Mouse (Mus musculus) ES-E14 (cell line): Measurements from ENCODE around the gene A830018L16Rik. TPM values are rescaled to one million over a fixed set of nuclear protein-coding genes. Genes with fewer than 3 reads are reported as not detected.
A peak's percentile ranks its signal among the peaks of the same experiment; 100 is the strongest.

ENCODE experiments used
- DNase-seq: peaks from one replicate; pipeline ENCODE4 v3.0.0-alpha.2; 2013; ENCODE audit warnings: low read depth, low spot score
- H3K27ac ChIP-seq: 2 replicates; pipeline ENCODE4 v1.5.1; 2012; ENCODE audit warnings: low read depth, mild to moderate bottlenecking, low read length, moderate library complexity, mixed read lengths; ENCODE audit not compliant: poor library complexity, insufficient read depth, severe bottlenecking
- H3K36me3 ChIP-seq: 2 replicates; pipeline ENCODE4 v1.6.1; 2012; ENCODE audit warnings: mild to moderate bottlenecking, low read length, moderate library complexity, mixed read lengths; ENCODE audit not compliant: control insufficient read depth, poor library complexity, insufficient read depth, severe bottlenecking
- H3K4me1 ChIP-seq, 2 experiments: fragments of 150-350 bp in 1 of 2; sonication (generic) in 1 of 2; 2 replicates each; pipeline ENCODE4 v1.6.1; 2012; ENCODE audit warnings: low read length in 2 of 2, mild to moderate bottlenecking in 1 of 2, mixed read lengths in 1 of 2; ENCODE audit not compliant: control insufficient read depth in 2 of 2, insufficient read depth in 2 of 2, poor library complexity in 1 of 2
- H3K4me3 ChIP-seq, 2 experiments: fragments of 150-350 bp in 1 of 2; sonication (generic) in 1 of 2; 2 replicates each; pipeline ENCODE4 v1.5.1; 2012; ENCODE audit warnings: low read length in 2 of 2, low read depth in 1 of 2, mild to moderate bottlenecking in 1 of 2, mixed read lengths in 1 of 2; ENCODE audit not compliant: insufficient read depth in 1 of 2, poor library complexity in 1 of 2, severe bottlenecking in 1 of 2
- H3K9ac ChIP-seq: 2 replicates; pipeline ENCODE4 v1.6.1; 2012; ENCODE audit warnings: low read depth, mild to moderate bottlenecking, low read length, mixed read lengths; ENCODE audit not compliant: poor library complexity, insufficient read depth, severe bottlenecking
- H3K9me3 ChIP-seq: fragments of 150-350 bp; sonication (generic); 2 replicates; pipeline ENCODE4 v1.6.1; 2012; ENCODE audit warnings: low read depth, mild to moderate bottlenecking, low read length; ENCODE audit not compliant: control insufficient read depth, insufficient read depth
- CHD2 ChIP-seq: IDR thresholded peaks from 2 replicates; pipeline ENCODE4 v1.6.1; 2014; ENCODE audit warnings: mild to moderate bottlenecking, low read depth, low read length, inconsistent platforms
- HCFC1 ChIP-seq: IDR thresholded peaks from 2 replicates; pipeline ENCODE4 v1.6.1; 2012; ENCODE audit warnings: low read length, inconsistent platforms, borderline replicate concordance; ENCODE audit not compliant: insufficient read depth
- MAFK ChIP-seq: IDR thresholded peaks from 2 replicates; pipeline ENCODE4 v1.6.1; 2014; ENCODE audit warnings: mild to moderate bottlenecking, low read depth, low read length, inconsistent platforms; ENCODE audit not compliant: insufficient read depth
- ZC3H11A ChIP-seq: IDR thresholded peaks from 2 replicates; pipeline ENCODE4 v1.6.1; 2012; ENCODE audit warnings: low read depth, mild to moderate bottlenecking, inconsistent platforms, low read length, borderline replicate concordance
- ZNF384 ChIP-seq: IDR thresholded peaks from 2 replicates; pipeline ENCODE4 v1.6.1; 2012; ENCODE audit warnings: low read depth, low read length, inconsistent platforms
- in situ Hi-C, 2 experiments: fragments of 600-800 bp; cut with MboI; formaldehyde crosslinking; loops; one replicate each; pipeline ENCODE4 v1.15.1; 2025; ENCODE audit warnings: low sequenced_read_pairs in 2 of 2, inconsistent platforms in 1 of 2; ENCODE audit not compliant: unreplicated experiment in 2 of 2
- total RNA-seq: library from RNA; depleted of rRNA; stranded (reverse); fragments of 300-350 nt; gene quantifications from 2 replicates; pipeline ENCODE4 v1.2.3, GENCODE M21; 2012

Gene A830018L16Rik
- total RNA-seq, 1 experiment, result 2.1 TPM

DNA sequence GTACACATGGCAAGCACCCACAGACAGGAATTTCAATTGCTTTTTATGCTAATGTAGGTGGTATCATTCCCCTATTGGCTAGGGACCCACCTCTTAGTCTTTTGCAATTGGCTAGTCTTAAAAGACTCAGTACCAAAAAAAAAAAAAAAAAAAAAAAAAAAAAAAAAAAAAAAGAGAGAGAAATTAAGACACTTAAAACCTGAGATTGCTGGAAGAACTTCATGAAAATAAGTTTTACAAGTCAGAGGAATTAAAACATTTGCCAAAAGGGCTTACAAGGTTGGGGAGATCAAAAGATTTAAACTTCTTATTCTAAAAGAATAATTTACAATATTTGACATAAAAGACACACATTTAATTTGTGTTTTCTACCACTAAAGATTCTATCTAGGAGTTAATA lies 336.2 kb downstream of the A830018L16Rik start:
- H3K4me3 ChIP-seq, result no peak overlapping the region
- H3K4me1 ChIP-seq, result peaks cover 0 to 7% of the 10 kb centered on the region in 2 experiments; a peak in 1 of 4 replicates
- no peak for DNase-seq
- no peak overlapping the region for H3K27ac ChIP-seq
- 0 out of 2 replicates have a peak, but pooled peaks cover 2% of the 10 kb centered on the region for H3K36me3 ChIP-seq
- TF ChIP-seq ZNF384 (peak; percentile 91), CHD2 (no peak)
- H3K9ac ChIP-seq, result no peak overlapping the region
- H3K9me3 ChIP-seq, result peaks cover 8% of the 10 kb centered on the region
- in situ Hi-C loops, result no loop called here

DNA sequence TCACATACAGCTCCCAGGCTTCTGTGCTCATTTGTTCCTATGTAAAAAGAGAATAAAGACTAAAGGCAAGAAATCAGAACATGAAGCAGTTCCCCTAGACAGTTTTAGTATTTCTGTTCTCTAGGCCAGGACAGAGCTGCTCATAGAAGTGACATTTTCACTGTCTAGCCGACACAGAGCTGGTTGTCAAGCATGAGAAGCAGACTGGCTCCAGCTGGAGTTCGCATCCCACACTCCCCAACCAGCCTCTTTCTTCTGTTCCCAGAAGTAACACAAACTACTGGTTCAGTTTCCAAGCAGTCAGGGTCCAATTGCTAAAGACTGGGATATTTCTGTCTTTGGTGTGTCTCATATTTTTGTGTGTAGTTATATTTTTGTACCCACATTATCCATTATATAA lies 336.7 kb downstream of the A830018L16Rik start:
- H3K9me3 ChIP-seq, result peaks cover 5% of the 10 kb centered on the region; the same call in 1 of the 2 replicates
- in situ Hi-C loops, result no loop called here

DNA sequence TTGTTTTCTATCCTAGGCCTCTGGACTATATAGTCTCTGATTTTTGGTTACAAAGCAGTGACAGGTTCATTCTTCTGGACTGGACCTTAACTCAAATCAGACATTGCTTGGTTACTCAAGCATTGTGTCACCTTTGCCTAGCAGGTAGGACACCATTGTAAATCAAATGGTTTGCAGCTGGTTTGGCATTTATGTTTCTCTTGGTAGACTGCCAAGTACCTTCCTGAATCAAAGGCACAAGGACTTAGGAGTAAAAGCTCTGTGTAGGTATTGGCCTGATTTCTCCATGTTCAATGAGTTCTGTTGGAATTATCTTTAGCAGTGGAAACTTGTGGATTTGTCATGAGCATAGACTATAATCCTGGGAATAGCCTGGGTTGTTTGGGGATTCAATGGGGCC lies 338.1 kb downstream of the A830018L16Rik start:
- no peak for DNase-seq
- peaks cover 0 to 7% of the 10 kb centered on the region in 2 experiments; a peak in 1 of 4 replicates for H3K4me1 ChIP-seq
- in situ Hi-C loops, result no loop called here
- no peak overlapping the region for H3K9ac ChIP-seq
- H3K4me3 ChIP-seq, result no peak overlapping the region
- 0 out of 2 replicates have a peak, but pooled peaks cover 2% of the 10 kb centered on the region for H3K36me3 ChIP-seq
- H3K9me3 ChIP-seq, result no peaks in the 10 kb centered on the region
- no peak for TF ChIP-seq ZC3H11A
- no peak for TF ChIP-seq ZNF384
- no peak for TF ChIP-seq CHD2
- no peak for TF ChIP-seq HCFC1
- TF ChIP-seq MAFK, result no peak
- no peak overlapping the region for H3K27ac ChIP-seq

More for the DNA sequence above, 336.7 kb downstream of the A830018L16Rik start:
- no peak overlapping the region for H3K4me3 ChIP-seq
- no peak for DNase-seq
- 0 out of 2 replicates have a peak, but pooled peaks cover 2% of the 10 kb centered on the region for H3K36me3 ChIP-seq
- no peak overlapping the region for H3K27ac ChIP-seq
- H3K9ac ChIP-seq, result no peak overlapping the region
- no peak for TF ChIP-seq HCFC1
- TF ChIP-seq MAFK, result no peak
- no peak for TF ChIP-seq ZC3H11A
- no peak for TF ChIP-seq ZNF384
- no peak for TF ChIP-seq CHD2
- peaks cover 0 to 7% of the 10 kb centered on the region in 2 experiments; a peak in 1 of 4 replicates for H3K4me1 ChIP-seq

DNA sequence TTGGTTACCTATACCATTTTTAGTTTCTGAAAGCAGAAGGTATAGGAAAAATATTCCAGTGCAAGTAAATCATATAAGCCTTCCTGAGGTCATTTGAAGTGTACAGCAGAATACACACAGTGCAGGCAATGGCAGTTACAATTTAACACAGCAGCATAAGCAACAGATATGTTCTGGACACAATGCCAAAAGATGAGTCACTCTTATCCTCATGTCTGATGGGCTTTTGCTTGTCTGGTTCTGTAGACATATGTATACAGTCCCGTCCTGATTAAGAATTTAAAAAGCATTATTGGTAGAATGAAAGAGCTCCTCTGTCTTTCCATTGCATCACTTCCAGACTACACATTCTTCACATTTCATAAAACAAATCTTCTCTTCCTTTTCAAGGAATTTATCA lies 374.4 kb downstream of the A830018L16Rik start:
- H3K4me3 ChIP-seq, result no peak overlapping the region
- TF ChIP-seq HCFC1 (no peak), CHD2 (no peak), ZC3H11A (no peak), ZNF384 (no peak), MAFK (no peak)
- no peak for DNase-seq
- no peaks in the 10 kb centered on the region for H3K36me3 ChIP-seq
- no peaks in the 10 kb centered on the region for H3K9me3 ChIP-seq
- H3K4me1 ChIP-seq, result no peaks in the 10 kb centered on the region
- H3K9ac ChIP-seq, result no peak overlapping the region
- H3K27ac ChIP-seq, result no peak overlapping the region
- in situ Hi-C loops, result no loop called here

GRCm38 (mm10) chr1:11792820-11793219 lies 378.9 kb downstream of the A830018L16Rik start:
- in situ Hi-C loops, result no loop called here
- TF ChIP-seq MAFK (no peak), HCFC1 (no peak), ZNF384 (no peak), ZC3H11A (no peak)
- H3K36me3 ChIP-seq, result no peaks in the 10 kb centered on the region

More at GRCm38 (mm10) chr1:11792820-11793219, 378.9 kb downstream of the A830018L16Rik start:
- H3K4me1 ChIP-seq, result no peaks in the 10 kb centered on the region
- H3K9me3 ChIP-seq, result no peaks in the 10 kb centered on the region
- no peak overlapping the region for H3K27ac ChIP-seq
- no peak overlapping the region for H3K4me3 ChIP-seq
- no peak for DNase-seq
- H3K9ac ChIP-seq, result no peak overlapping the region
